Mouse (Mus musculus) monocyte, adult 5-6 weeks (primary cell): ENCODE measurements around the gene Irf7. TPM values are rescaled to one million over a fixed set of nuclear protein-coding genes. Genes with fewer than 3 reads are reported as not detected.

Experiments used
- total RNA-seq: library from RNA; stranded (forward); fragments of 200-1000, 200-491, 200-594 nt; gene quantifications from 3 replicates; pipeline ENCODE4 v1.2.3, GENCODE M21; 2017

The Irf7 gene
- total RNA-seq, 1 experiment from 2014 or later, result 76.2 TPM

Other genes with a start within 250 kb of the Irf7 start
- gene Ifitm6, start 248.6 kb downstream of the Irf7 start, total RNA-seq, result 268 to 573 TPM (median 450 TPM) in 3 replicates
- not detected in 3 replicates for gene Gm17387, start 237.3 kb downstream of the Irf7 start, total RNA-seq
- gene B4galnt4, start 205.4 kb downstream of the Irf7 start, total RNA-seq, result 0.10 TPM in 1 of 3 replicates, not detected in the others
- gene Pkp3, start 188.3 kb downstream of the Irf7 start, total RNA-seq, result 14.0 to 17.9 TPM (median 14.2 TPM) in 3 replicates
- 9.1 to 25.0 TPM (median 12.5 TPM) in 3 replicates for gene Sigirr, start 165.9 kb downstream of the Irf7 start, total RNA-seq
- not detected in 3 replicates for gene Ano9, start 148.7 kb downstream of the Irf7 start, total RNA-seq
- gene Ptdss2, start 144.1 kb downstream of the Irf7 start, total RNA-seq, result 1.4 to 6.9 TPM (median 1.5 TPM) in 3 replicates
- gene Rnh1, start 93.6 kb downstream of the Irf7 start, total RNA-seq, result 73.1 to 101 TPM (median 77.7 TPM) in 3 replicates
- 22.4 to 25.6 TPM (median 25.2 TPM) in 3 replicates for gene Hras, start 72.5 kb downstream of the Irf7 start, total RNA-seq
- gene Lrrc56, start 72.3 kb downstream of the Irf7 start, total RNA-seq, result 2.1 to 2.8 TPM (median 2.1 TPM) in 3 replicates
- 1.6 TPM in 1 of 3 replicates, not detected in the others for gene Lmntd2, start 52.4 kb downstream of the Irf7 start, total RNA-seq
- gene Rassf7, start 50.6 kb downstream of the Irf7 start, total RNA-seq, result 1.4 to 11.5 TPM (median 1.9 TPM) in 3 replicates
- 51.4 to 90.4 TPM (median 72.9 TPM) in 3 replicates for gene Phrf1, start 37.7 kb downstream of the Irf7 start, total RNA-seq
- not detected in 3 replicates for gene Cdhr5, start 10.3 kb upstream of the Irf7 start, total RNA-seq
- gene Sct, start 12.7 kb upstream of the Irf7 start, total RNA-seq, result not detected in 3 replicates
- gene Drd4, start 25.5 kb upstream of the Irf7 start, total RNA-seq, result not detected in 3 replicates
- 10.2 to 21.2 TPM (median 16.0 TPM) in 3 replicates for gene Deaf1, start 61.2 kb upstream of the Irf7 start, total RNA-seq
- gene Tmem80, start 61.3 kb upstream of the Irf7 start, total RNA-seq, result 2.8 to 16.3 TPM (median 7.1 TPM) in 3 replicates
- gene Eps8l2, start 72.4 kb upstream of the Irf7 start, total RNA-seq, result not detected in 3 replicates
- 548 to 1,201 TPM (median 1,116 TPM) in 3 replicates for gene Taldo1, start 125.7 kb upstream of the Irf7 start, total RNA-seq
- 11.4 to 15.3 TPM (median 14.6 TPM) in 3 replicates for gene Gatd1, start 147.7 kb upstream of the Irf7 start, total RNA-seq
- not detected in 3 replicates for gene Cend1, start 163.0 kb upstream of the Irf7 start, total RNA-seq
- gene Slc25a22, start 171.4 kb upstream of the Irf7 start, total RNA-seq, result 6.2 to 14.8 TPM (median 7.4 TPM) in 3 replicates
- gene Pidd1, start 177.5 kb upstream of the Irf7 start, total RNA-seq, result 4.5 to 5.9 TPM (median 4.8 TPM) in 3 replicates
- gene Rplp2, start 180.9 kb upstream of the Irf7 start, total RNA-seq, result 2,770 to 3,796 TPM (median 2,928 TPM) in 3 replicates
- gene Pnpla2, start 188.7 kb upstream of the Irf7 start, total RNA-seq, result 19.7 to 28.0 TPM (median 25.4 TPM) in 3 replicates
- not detected in 3 replicates for gene Cracr2b, start 194.6 kb upstream of the Irf7 start, total RNA-seq
- 17.8 to 40.8 TPM (median 20.7 TPM) in 3 replicates for gene Cd151, start 200.9 kb upstream of the Irf7 start, total RNA-seq
- 14.0 to 22.2 TPM (median 14.6 TPM) in 3 replicates for gene Polr2l, start 208.7 kb upstream of the Irf7 start, total RNA-seq
- 0.95 TPM in 1 of 3 replicates, not detected in the others for gene Tspan4, start 208.8 kb upstream of the Irf7 start, total RNA-seq